Mouse (Mus musculus) kidney, embryonic 14.5 days (tissue): Measurements from ENCODE around the gene Mtmr1. TPM values are rescaled to one million over a fixed set of nuclear protein-coding genes. Genes with fewer than 3 reads are reported as not detected.

Source experiments
- ATAC-seq: fragments of 200-750 bp; cut with Nextera tagmentation; 2 replicates; pipeline ENCODE4 v1.8.0; 2017; ENCODE audit warnings: moderate number of reproducible peaks, mild to moderate bottlenecking, moderate TSS enrichment, moderate library complexity; ENCODE audit not compliant: low FRiP score, low TSS enrichment
- H3K27ac ChIP-seq: fragments of 300-500 bp; sonication (generic); 2 replicates; pipeline ENCODE4 v1.5.1; 2014; ENCODE audit warnings: low read depth, mild to moderate bottlenecking, low read length, moderate library complexity, mixed read lengths
- H3K27me3 ChIP-seq: fragments of 300-500 bp; sonication (generic); 2 replicates; pipeline ENCODE4 v1.6.1; 2014; ENCODE audit warnings: mild to moderate bottlenecking, low read length; ENCODE audit not compliant: control insufficient read depth, insufficient read depth
- H3K36me3 ChIP-seq: fragments of 300-500 bp; sonication (generic); 2 replicates; pipeline ENCODE4 v1.6.1; 2014; ENCODE audit warnings: low read length, mixed read lengths; ENCODE audit not compliant: control insufficient read depth, insufficient read depth
- H3K4me1 ChIP-seq: fragments of 300-500 bp; sonication (generic); 2 replicates; pipeline ENCODE4 v1.6.1; 2014; ENCODE audit warnings: low read length, mixed read lengths; ENCODE audit not compliant: control insufficient read depth, insufficient read depth
- H3K4me2 ChIP-seq: fragments of 300-500 bp; sonication (generic); replicated peaks from 2 replicates; pipeline ENCODE4 v1.6.1; 2014; ENCODE audit warnings: low read depth, mild to moderate bottlenecking, low read length
- H3K4me3 ChIP-seq: fragments of 300-500 bp; sonication (generic); 2 replicates; pipeline ENCODE4 v1.5.1; 2014; ENCODE audit warnings: mild to moderate bottlenecking, low read length
- H3K9ac ChIP-seq: fragments of 300-500 bp; sonication (generic); 2 replicates; pipeline ENCODE4 v1.6.1; 2014; ENCODE audit warnings: low read depth, mild to moderate bottlenecking, low read length, moderate library complexity
- H3K9me3 ChIP-seq: fragments of 300-500 bp; sonication (generic); 2 replicates; pipeline ENCODE4 v1.6.1; 2016; ENCODE audit warnings: low read length; ENCODE audit not compliant: control insufficient read depth
- WGBS: fragments of 180-500 bp; shearing (Covaris S2); extraction: QIAGEN DNeasy Blood & Tissue Kit; methylation state at CpG from one replicate; pipeline ENCODE4 v1.1.7; 2014; 5-methylcytosine and 5-hydroxymethylcytosine counted together
- polyA plus RNA-seq: library from polyadenylated mRNA; unstranded; fragments of >200 nt; fragmentation: Nextera tagmentation; extraction: Ambion mirVana; gene quantifications from 2 replicates; pipeline ENCODE4 v1.2.1, GENCODE M21; 2014

The Mtmr1 gene
- polyA plus RNA-seq, 1 experiment from 2014 or later: 11.4 TPM

GRCm38 (mm10) chrX:71465417-71465816, 100.9 kb downstream of the Mtmr1 start:
- no peak for ATAC-seq
- Histone ChIP-seq H3K27me3 (no peaks in the 10 kb centered on the region), H3K4me1 (no peaks in the 10 kb centered on the region), H3K9ac (no peak overlapping the region), H3K4me2 (no peak overlapping the region), H3K9me3 (no peaks in the 10 kb centered on the region), H3K36me3 (no peaks in the 10 kb centered on the region), H3K27ac (no peak overlapping the region), H3K4me3 (no peak overlapping the region)
- WGBS: 86% methylated on average over 1 of the region's 1 CpGs

GRCm38 (mm10) chrX:71467491-71467890, 102.9 kb downstream of the Mtmr1 start:
- 94% methylated on average over 3 of the region's 3 CpGs for WGBS
- Histone ChIP-seq H3K4me1 (no peaks in the 10 kb centered on the region), H3K4me3 (no peak overlapping the region)

More at GRCm38 (mm10) chrX:71467491-71467890, 102.9 kb downstream of the Mtmr1 start:
- H3K9me3 ChIP-seq: no peaks in the 10 kb centered on the region
- H3K4me2 ChIP-seq: no peak overlapping the region
- H3K36me3 ChIP-seq: no peaks in the 10 kb centered on the region
- ATAC-seq: no peak
- no peaks in the 10 kb centered on the region for H3K27me3 ChIP-seq
- no peak overlapping the region for H3K27ac ChIP-seq
- H3K9ac ChIP-seq: no peak overlapping the region

Other genes with a start within 250 kb of the Mtmr1 start
- 4.7 and 4.8 TPM in 2 replicates for gene Mtm1, start 154.0 kb upstream of the Mtmr1 start, polyA plus RNA-seq
- gene Cd99l2, start 128.1 kb downstream of the Mtmr1 start, polyA plus RNA-seq: 19.9 and 21.1 TPM in 2 replicates
- gene Hmgb3, start 191.2 kb downstream of the Mtmr1 start, polyA plus RNA-seq: 317 and 331 TPM in 2 replicates